Mouse (Mus musculus): ENCODE results near the gene Cnpy4. TPM values are rescaled to one million over a fixed set of nuclear protein-coding genes. Genes with fewer than 3 reads are reported as not detected.
A peak's percentile ranks its signal among the peaks of the same experiment; 100 is the strongest.

The Cnpy4 gene
- total and polyA plus RNA-seq, 3 experiments: 7.8 to 12.1 TPM; not detected in 1

DNA sequence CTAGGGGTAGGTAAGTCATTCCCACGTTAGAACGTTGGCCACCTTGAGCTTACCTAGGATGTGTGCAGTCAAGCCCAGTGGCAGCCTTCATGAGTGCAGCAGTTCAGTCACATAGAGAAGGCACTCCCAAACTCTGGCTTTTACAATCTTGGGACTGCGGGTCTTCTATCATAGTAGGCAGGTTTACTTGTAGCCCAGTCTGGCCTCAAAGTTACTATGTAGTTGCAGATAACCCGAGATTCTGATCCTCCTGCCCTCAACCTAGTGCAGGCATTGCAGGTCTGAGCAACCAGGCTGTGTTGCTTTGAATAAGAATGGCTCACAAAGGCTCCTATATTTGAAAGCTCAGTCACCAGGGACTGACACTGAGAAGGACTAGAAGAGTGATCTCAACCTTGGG, 39.2 kb downstream of the Cnpy4 start:
- no peaks in the 10 kb centered on the region for H3K27me3 ChIP-seq (ENCODE audit: control insufficient read depth in 1 of 2, insufficient read depth in 2 of 2, low read length in 2 of 2)
- H3K4me3 ChIP-seq (ENCODE audit: control insufficient read depth in 1 of 2, insufficient read depth in 1 of 2, low read depth in 2 of 2, low read length in 2 of 2): no peak overlapping the region
- H3K36me3 ChIP-seq (ENCODE audit: control insufficient read depth in 1 of 2, insufficient read depth in 2 of 2, low read length in 2 of 2): peaks cover 0 to 19% of the 10 kb centered on the region in 2 experiments; a peak in 2 of 4 replicates
- peaks cover 10 to 19% of the 10 kb centered on the region in 2 experiments for H3K4me1 ChIP-seq (ENCODE audit: control insufficient read depth in 1 of 2, insufficient read depth in 2 of 2, low read length in 2 of 2)
- no peak overlapping the region for H3K9ac ChIP-seq (ENCODE audit: control insufficient read depth, low read depth, low read length, poor library complexity, severe bottlenecking)
- H3K9me3 ChIP-seq (replicated peaks; ENCODE audit: insufficient read depth, low read length): no peaks in the 10 kb centered on the region
- H3K79me2 ChIP-seq (ENCODE audit: control insufficient read depth, insufficient read depth, low read length, poor library complexity): no peaks in the 10 kb centered on the region
- no peak for TF ChIP-seq UBTF (IDR thresholded peaks at IDR 0.05; ENCODE audit: borderline replicate concordance, insufficient read depth, low read depth, low read length)
- no peak for TF ChIP-seq RCOR1 (IDR thresholded peaks at IDR 0.05; ENCODE audit: low read depth, low read length)
- TF ChIP-seq ELF1 (IDR thresholded peaks at IDR 0.05; ENCODE audit: low read depth, low read length): no peak
- no peak for TF ChIP-seq TCF12 (IDR thresholded peaks at IDR 0.05; ENCODE audit: low read depth, low read length)
- no peak for TF ChIP-seq MXI1 (IDR thresholded peaks at IDR 0.05; ENCODE audit: low read depth, low read length)
- TF ChIP-seq EP300 (IDR thresholded peaks at IDR 0.05; ENCODE audit: low read depth in 1 of 2, low read length in 2 of 2): no peak
- TF ChIP-seq RAD21 (IDR thresholded peaks at IDR 0.05; ENCODE audit: low read depth, low read length): no peak
- no peak for TF ChIP-seq NELFE (IDR thresholded peaks at IDR 0.05; ENCODE audit: low read depth, low read length)
- no peak for TF ChIP-seq CHD1 (IDR thresholded peaks at IDR 0.05; ENCODE audit: low read depth, low read length)
- TF ChIP-seq ZC3H11A (IDR thresholded peaks at IDR 0.05; ENCODE audit: low read depth, low read length): no peak
- no peak for TF ChIP-seq POLR2AphosphoS2 (IDR thresholded peaks at IDR 0.05; ENCODE audit: low read length)
- no peak for TF ChIP-seq BHLHE40 (IDR thresholded peaks at IDR 0.05; ENCODE audit: borderline replicate concordance, low read depth, low read length)
- TF ChIP-seq GATA1 (IDR thresholded peaks at IDR 0.05; ENCODE audit: low read depth, low read length): no peak
- no peak for TF ChIP-seq MYC (IDR thresholded peaks at IDR 0.05; ENCODE audit: low read depth, low read length)
- TF ChIP-seq POLR2AphosphoS5 (IDR thresholded peaks at IDR 0.05; ENCODE audit: borderline replicate concordance, low read depth, low read length): no peak
- TF ChIP-seq JUND (IDR thresholded peaks at IDR 0.05; ENCODE audit: low read depth, low read length): no peak
- TF ChIP-seq CTCF (IDR thresholded peaks at IDR 0.05 in 2 of 3, conservative IDR thresholded peaks at IDR 0.05 in 1 of 3; ENCODE audit: control insufficient read depth in 1 of 3, insufficient read depth in 1 of 3, low read depth in 2 of 3, low read length in 3 of 3, poor library complexity in 1 of 3, severe bottlenecking in 1 of 3): no peak
- H3K27ac ChIP-seq (ENCODE audit: control insufficient read depth, low read depth, low read length): peak overlapping the region; percentile 14; the same call in 1 of the 2 replicates
- DNase-seq (ENCODE audit: low read depth, low spot score): peak; percentile 38

DNA sequence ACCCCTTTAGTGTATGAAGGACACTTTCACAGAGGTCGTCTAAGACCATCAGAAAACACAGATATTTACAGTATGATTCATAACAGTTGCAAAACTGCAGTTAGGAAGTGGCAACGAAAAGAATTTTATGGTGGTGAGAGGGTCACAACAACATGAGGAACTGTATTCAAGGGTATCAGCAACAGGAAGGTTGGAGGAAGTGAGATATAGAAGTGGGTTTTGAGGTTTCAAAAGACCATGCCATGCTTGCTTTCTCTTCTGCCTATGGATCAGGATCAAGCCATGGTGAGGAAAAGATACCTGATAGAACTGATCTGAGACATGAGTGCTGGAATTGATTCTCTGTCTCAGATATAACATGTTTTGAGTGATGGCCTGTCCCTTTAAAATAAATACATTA, 40.1 kb downstream of the Cnpy4 start:
- peak; percentile 92 for DNase-seq (ENCODE audit: low read depth, low spot score)
- H3K9me3 ChIP-seq (replicated peaks; ENCODE audit: insufficient read depth, low read length): no peaks in the 10 kb centered on the region
- peak overlapping the region; percentile 14; the same call in 1 of the 2 replicates for H3K27ac ChIP-seq (ENCODE audit: control insufficient read depth, low read depth, low read length)
- no peak overlapping the region for H3K9ac ChIP-seq (ENCODE audit: control insufficient read depth, low read depth, low read length, poor library complexity, severe bottlenecking)
- H3K79me2 ChIP-seq (ENCODE audit: control insufficient read depth, insufficient read depth, low read length, poor library complexity): no peaks in the 10 kb centered on the region
- H3K27me3 ChIP-seq (ENCODE audit: control insufficient read depth in 1 of 2, insufficient read depth in 2 of 2, low read length in 2 of 2): no peaks in the 10 kb centered on the region
- peaks cover 10 to 19% of the 10 kb centered on the region in 2 experiments for H3K4me1 ChIP-seq (ENCODE audit: control insufficient read depth in 1 of 2, insufficient read depth in 2 of 2, low read length in 2 of 2)
- peaks cover 0 to 19% of the 10 kb centered on the region in 2 experiments; a peak in 2 of 4 replicates for H3K36me3 ChIP-seq (ENCODE audit: control insufficient read depth in 1 of 2, insufficient read depth in 2 of 2, low read length in 2 of 2)
- no peak overlapping the region for H3K4me3 ChIP-seq (ENCODE audit: control insufficient read depth in 1 of 2, insufficient read depth in 1 of 2, low read depth in 2 of 2, low read length in 2 of 2)
- TF ChIP-seq SIN3A (IDR thresholded peaks at IDR 0.05; ENCODE audit: low read length): peak; percentile 93
- TF ChIP-seq GABPA (IDR thresholded peaks at IDR 0.05; ENCODE audit: low read depth, low read length): no peak
- no peak for TF ChIP-seq E2F4 (IDR thresholded peaks at IDR 0.05; ENCODE audit: borderline replicate concordance, low read depth, low read length)
- TF ChIP-seq RCOR1 (IDR thresholded peaks at IDR 0.05; ENCODE audit: low read depth, low read length): peak; percentile 99
- no peak for TF ChIP-seq NELFE (IDR thresholded peaks at IDR 0.05; ENCODE audit: low read depth, low read length)
- no peak for TF ChIP-seq POLR2AphosphoS5 (IDR thresholded peaks at IDR 0.05; ENCODE audit: borderline replicate concordance, low read depth, low read length)
- no peak for TF ChIP-seq UBTF (IDR thresholded peaks at IDR 0.05; ENCODE audit: borderline replicate concordance, insufficient read depth, low read depth, low read length)
- TF ChIP-seq KAT2A (conservative IDR thresholded peaks at IDR 0.05; ENCODE audit: low read depth, low read length): no peak
- TF ChIP-seq CTCF (IDR thresholded peaks at IDR 0.05 in 2 of 3, conservative IDR thresholded peaks at IDR 0.05 in 1 of 3; ENCODE audit: control insufficient read depth in 1 of 3, insufficient read depth in 1 of 3, low read depth in 2 of 3, low read length in 3 of 3, poor library complexity in 1 of 3, severe bottlenecking in 1 of 3): no peak
- no peak for TF ChIP-seq SMC3 (IDR thresholded peaks at IDR 0.05; ENCODE audit: low read depth, low read length)
- TF ChIP-seq TCF12 (IDR thresholded peaks at IDR 0.05; ENCODE audit: low read depth, low read length): peak; percentile 98
- TF ChIP-seq EP300 (IDR thresholded peaks at IDR 0.05; ENCODE audit: low read depth in 1 of 2, low read length in 2 of 2): peak; percentile 99 to 100
- peak; percentile 68; the same call in 1 of the 2 replicates for TF ChIP-seq BHLHE40 (IDR thresholded peaks at IDR 0.05; ENCODE audit: borderline replicate concordance, low read depth, low read length)
- TF ChIP-seq GATA1 (IDR thresholded peaks at IDR 0.05; ENCODE audit: low read depth, low read length): peak; percentile 99
- TF ChIP-seq RAD21 (IDR thresholded peaks at IDR 0.05; ENCODE audit: low read depth, low read length): no peak
- 0 out of 2 replicates have a peak, but pooled peaks have one; percentile 27 for TF ChIP-seq ZNF384 (IDR thresholded peaks at IDR 0.05; ENCODE audit: low read depth, low read length)
- no peak for TF ChIP-seq POLR2AphosphoS2 (IDR thresholded peaks at IDR 0.05; ENCODE audit: low read length)
- peak; percentile 89; the same call in 1 of the 2 replicates for TF ChIP-seq MAFK (IDR thresholded peaks at IDR 0.05; ENCODE audit: borderline replicate concordance, low read depth, low read length)
- no peak for TF ChIP-seq ZMIZ1 (IDR thresholded peaks at IDR 0.05; ENCODE audit: low read depth, low read length)
- TF ChIP-seq USF1 (IDR thresholded peaks at IDR 0.05; ENCODE audit: low read depth, low read length): no peak
- TF ChIP-seq MYC (IDR thresholded peaks at IDR 0.05; ENCODE audit: low read depth, low read length): peak; percentile 96
- TF ChIP-seq ELF1 (IDR thresholded peaks at IDR 0.05; ENCODE audit: low read depth, low read length): 0 out of 2 replicates have a peak, but pooled peaks have one; percentile 21
- no peak for TF ChIP-seq CHD1 (IDR thresholded peaks at IDR 0.05; ENCODE audit: low read depth, low read length)
- TF ChIP-seq MAX (IDR thresholded peaks at IDR 0.05; ENCODE audit: low read length): peak; percentile 92
- peak; percentile 74 for TF ChIP-seq JUND (IDR thresholded peaks at IDR 0.05; ENCODE audit: low read depth, low read length)

Data from MEL (cell line).